Mouse (Mus musculus) midbrain, embryonic 16.5 days (tissue): Measurements from ENCODE around the gene Gsg1l. TPM values are rescaled to one million over a fixed set of nuclear protein-coding genes. Genes with fewer than 3 reads are reported as not detected.

Source experiments
- ATAC-seq: fragments of 200-750 bp; cut with Nextera tagmentation; 2 replicates; pipeline ENCODE4 v1.8.0; 2017; ENCODE audit warnings: moderate TSS enrichment
- H3K27ac ChIP-seq: fragments of 300-500 bp; sonication (generic); 2 replicates; pipeline ENCODE4 v1.5.1; 2014; ENCODE audit warnings: mild to moderate bottlenecking, low read length, mixed read lengths
- H3K27me3 ChIP-seq: fragments of 300-500 bp; sonication (generic); 2 replicates; pipeline ENCODE4 v1.6.1; 2014; ENCODE audit warnings: low read depth, low read length, mixed read lengths; ENCODE audit not compliant: control insufficient read depth, insufficient read depth
- H3K36me3 ChIP-seq: fragments of 300-500 bp; sonication (generic); 2 replicates; pipeline ENCODE4 v1.6.1; 2014; ENCODE audit warnings: mild to moderate bottlenecking, low read length, moderate library complexity, mixed read lengths; ENCODE audit not compliant: control insufficient read depth, insufficient read depth
- H3K4me1 ChIP-seq: fragments of 300-500 bp; sonication (generic); 2 replicates; pipeline ENCODE4 v1.6.1; 2014; ENCODE audit warnings: mild to moderate bottlenecking, low read length, mixed read lengths; ENCODE audit not compliant: control insufficient read depth, insufficient read depth
- H3K4me2 ChIP-seq: fragments of 300-500 bp; sonication (generic); 2 replicates; pipeline ENCODE4 v1.6.1; 2014; ENCODE audit warnings: mild to moderate bottlenecking, low read length, mixed read lengths
- H3K4me3 ChIP-seq: fragments of 300-500 bp; sonication (generic); 2 replicates; pipeline ENCODE4 v1.5.1; 2014; ENCODE audit warnings: low read depth, mild to moderate bottlenecking, low read length, moderate library complexity, mixed read lengths
- H3K9ac ChIP-seq: fragments of 300-500 bp; sonication (generic); 2 replicates; pipeline ENCODE4 v1.6.1; 2014; ENCODE audit warnings: low read depth, low read length, mixed read lengths
- H3K9me3 ChIP-seq: fragments of 300-500 bp; sonication (generic); replicated peaks from 2 replicates; pipeline ENCODE4 v1.6.1; 2014; ENCODE audit warnings: mild to moderate bottlenecking, low read length, mixed read lengths; ENCODE audit not compliant: control insufficient read depth, poor library complexity, severe bottlenecking
- WGBS: fragments of 180-500 bp; shearing (Covaris S2); extraction: QIAGEN DNeasy Blood & Tissue Kit; methylation state at CpG from one replicate; pipeline ENCODE4 v1.1.7; 2014; 5-methylcytosine and 5-hydroxymethylcytosine counted together
- polyA plus RNA-seq: library from polyadenylated mRNA; unstranded; fragments of >200 nt; fragmentation: Nextera tagmentation; extraction: Ambion mirVana; gene quantifications from 2 replicates; pipeline ENCODE4 v1.2.1, GENCODE M21; 2015

Gene Gsg1l
- polyA plus RNA-seq, 1 experiment from 2014 or later: 12.5 TPM

- H3K4me3 ChIP-seq: no peak overlapping the region
- WGBS: 88% methylated on average over 5 of the region's 5 CpGs
- no peak overlapping the region for H3K4me2 ChIP-seq
- no peak for ATAC-seq
- H3K9ac ChIP-seq: no peak overlapping the region
- peaks cover 20% of the 10 kb centered on the region for H3K4me1 ChIP-seq
- no peaks in the 10 kb centered on the region for H3K27me3 ChIP-seq
- no peak overlapping the region for H3K27ac ChIP-seq
- no peaks in the 10 kb centered on the region for H3K36me3 ChIP-seq
- no peaks in the 10 kb centered on the region for H3K9me3 ChIP-seq
Measured at GRCm38 (mm10) chr7:125887761-125888160, 194.4 kb downstream of the Gsg1l start.

DNA sequence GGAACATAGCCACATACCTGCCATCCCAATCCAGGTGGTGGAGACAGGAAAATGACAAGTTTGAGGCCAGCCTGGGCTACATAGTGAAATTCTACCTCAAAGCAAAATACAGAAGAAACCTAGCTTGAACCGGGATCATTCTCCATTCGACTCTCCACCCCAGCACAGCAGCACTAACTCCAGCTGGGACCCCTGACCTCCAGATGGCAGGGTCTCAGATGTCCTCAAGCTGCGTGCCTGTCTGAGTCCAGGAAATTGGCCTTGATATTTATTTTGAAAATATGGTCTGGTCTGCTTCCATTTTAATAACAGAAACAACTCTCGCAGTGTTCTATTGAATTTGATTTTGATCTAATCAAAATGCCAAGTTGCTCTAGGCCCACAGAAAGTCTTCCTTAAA, 195.1 kb downstream of the Gsg1l start:
- Histone ChIP-seq H3K9ac (no peak overlapping the region), H3K4me2 (no peak overlapping the region), H3K9me3 (no peaks in the 10 kb centered on the region), H3K27me3 (no peaks in the 10 kb centered on the region), H3K27ac (no peak overlapping the region), H3K4me1 (peaks cover 20% of the 10 kb centered on the region), H3K4me3 (no peak overlapping the region), H3K36me3 (no peaks in the 10 kb centered on the region)
- 52% methylated on average over 4 of the region's 4 CpGs for WGBS
- ATAC-seq: no peak

GRCm38 (mm10) chr7:125886116-125886680, 196.0 kb downstream of the Gsg1l start:
- no peaks in the 10 kb centered on the region for H3K27me3 ChIP-seq
- H3K4me1 ChIP-seq: peaks cover 20% of the 10 kb centered on the region
- 55% methylated on average over 4 of the region's 4 CpGs for WGBS
- H3K9ac ChIP-seq: no peak overlapping the region
- no peaks in the 10 kb centered on the region for H3K9me3 ChIP-seq
- H3K36me3 ChIP-seq: no peaks in the 10 kb centered on the region
- H3K4me3 ChIP-seq: no peak overlapping the region
- no peak overlapping the region for H3K4me2 ChIP-seq
- H3K27ac ChIP-seq: no peak overlapping the region
- ATAC-seq: peak; percentile 26; the same call in 1 of the 2 replicates

DNA sequence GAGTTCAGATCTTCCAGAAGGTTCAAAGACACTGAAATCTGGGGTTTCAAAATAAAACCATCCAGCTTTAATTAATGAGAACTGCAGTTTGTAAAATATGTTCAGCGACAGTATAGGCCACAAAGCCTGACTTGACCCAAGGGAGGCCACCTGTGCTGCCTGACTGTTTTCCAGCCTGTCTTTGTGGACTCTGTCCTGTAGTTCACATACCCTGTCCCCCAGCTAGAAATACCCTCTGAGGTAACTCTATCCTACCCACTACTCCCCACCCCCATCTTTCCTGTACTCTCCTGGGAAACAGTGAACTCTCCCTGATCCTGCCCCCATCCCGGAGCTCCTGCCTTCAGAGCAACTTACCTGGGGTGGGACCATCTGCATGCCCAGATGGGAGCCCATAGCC, 199.0 kb downstream of the Gsg1l start:
- no peaks in the 10 kb centered on the region for H3K36me3 ChIP-seq
- no peak overlapping the region for H3K27ac ChIP-seq
- H3K4me1 ChIP-seq: peaks cover 16% of the 10 kb centered on the region
- no peak for ATAC-seq
- no peak overlapping the region for H3K9ac ChIP-seq
- H3K9me3 ChIP-seq: no peaks in the 10 kb centered on the region
- no peak overlapping the region for H3K4me2 ChIP-seq
- no peak overlapping the region for H3K4me3 ChIP-seq
- WGBS: 83% methylated on average over 2 of the region's 2 CpGs
- H3K27me3 ChIP-seq: no peaks in the 10 kb centered on the region

DNA sequence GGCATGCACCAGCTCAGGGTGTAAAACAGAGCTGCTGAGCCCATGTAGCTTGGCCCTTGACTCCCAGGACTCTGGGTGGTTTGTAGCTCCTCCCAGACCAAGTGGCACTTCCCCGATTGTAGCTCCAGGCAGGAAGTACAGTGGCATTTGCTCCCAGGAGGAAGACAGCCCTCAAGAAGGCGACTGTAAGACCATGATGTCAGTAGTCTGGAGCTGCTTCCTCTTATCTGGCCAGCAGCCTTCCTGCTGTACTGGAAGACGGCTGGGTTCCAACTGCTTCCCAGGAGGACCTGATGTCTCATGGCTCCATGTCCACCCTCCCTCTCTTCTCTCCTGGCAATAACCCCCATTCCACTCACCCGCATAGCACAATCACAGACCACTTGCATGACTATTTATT, 204.2 kb downstream of the Gsg1l start:
- Histone ChIP-seq H3K9me3 (no peaks in the 10 kb centered on the region), H3K9ac (no peak overlapping the region), H3K4me3 (no peak overlapping the region), H3K4me1 (no peaks in the 10 kb centered on the region), H3K4me2 (no peak overlapping the region), H3K36me3 (no peaks in the 10 kb centered on the region), H3K27me3 (no peaks in the 10 kb centered on the region), H3K27ac (no peak overlapping the region)
- no peak for ATAC-seq
- WGBS: 82% methylated on average over 4 of the region's 4 CpGs

GRCm38 (mm10) chr7:125873971-125874495, 208.2 kb downstream of the Gsg1l start:
- peaks cover 16% of the 10 kb centered on the region for H3K4me1 ChIP-seq
- no peaks in the 10 kb centered on the region for H3K9me3 ChIP-seq
- no peak overlapping the region for H3K4me2 ChIP-seq
- 89% methylated on average over 6 of the region's 6 CpGs for WGBS
- no peaks in the 10 kb centered on the region for H3K27me3 ChIP-seq
- no peaks in the 10 kb centered on the region for H3K36me3 ChIP-seq
- H3K4me3 ChIP-seq: no peak overlapping the region
- 0 out of 2 replicates have a peak, but pooled peaks have one; percentile 4 for ATAC-seq
- H3K9ac ChIP-seq: no peak overlapping the region
- H3K27ac ChIP-seq: no peak overlapping the region

DNA sequence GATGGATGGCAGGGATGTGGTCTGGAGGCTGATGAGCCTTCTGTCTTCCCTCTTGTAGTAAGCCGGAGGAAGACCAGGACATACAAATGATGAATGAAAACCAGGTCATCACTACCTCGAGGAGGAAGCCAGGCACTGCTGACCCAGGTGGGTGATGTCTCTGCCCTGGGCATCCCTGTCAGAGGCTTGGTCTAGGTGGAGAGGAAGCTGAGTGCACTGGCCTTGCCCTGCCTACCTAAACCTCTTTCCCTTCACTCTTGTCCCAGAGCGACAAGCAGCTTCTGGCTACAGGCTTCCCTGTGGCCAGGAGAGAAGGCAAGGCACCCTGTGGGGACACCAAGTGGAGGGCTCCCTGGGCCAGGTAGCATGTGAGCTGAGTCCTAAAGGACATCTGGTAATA, 209.3 kb downstream of the Gsg1l start:
- ATAC-seq: no peak
- Histone ChIP-seq H3K27ac (no peak overlapping the region), H3K4me3 (no peak overlapping the region), H3K9ac (no peak overlapping the region), H3K27me3 (no peaks in the 10 kb centered on the region), H3K4me2 (no peak overlapping the region), H3K9me3 (no peaks in the 10 kb centered on the region), H3K4me1 (peaks cover 16% of the 10 kb centered on the region), H3K36me3 (no peaks in the 10 kb centered on the region)
- 81% methylated on average over 3 of the region's 3 CpGs for WGBS

DNA sequence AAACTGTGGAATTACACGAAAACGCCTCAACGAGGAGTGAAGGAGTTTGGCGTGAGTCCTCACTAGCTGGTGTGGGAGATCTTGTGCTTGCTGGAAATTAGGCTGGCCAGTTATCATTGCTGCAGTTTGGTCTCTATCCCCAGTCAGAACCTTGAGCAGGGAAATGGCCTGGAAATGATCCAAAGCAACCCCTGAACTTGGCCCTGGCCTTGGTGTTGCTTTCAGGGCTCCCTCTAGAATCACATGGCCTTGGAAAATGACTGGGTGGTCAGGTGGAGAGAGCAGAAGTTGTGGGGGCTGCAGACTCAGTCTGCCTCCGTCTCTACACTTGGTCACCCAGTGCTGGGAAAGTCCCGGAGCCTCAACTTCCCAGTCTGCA, 210.0 kb downstream of the Gsg1l start:
- H3K9me3 ChIP-seq: no peaks in the 10 kb centered on the region

DNA sequence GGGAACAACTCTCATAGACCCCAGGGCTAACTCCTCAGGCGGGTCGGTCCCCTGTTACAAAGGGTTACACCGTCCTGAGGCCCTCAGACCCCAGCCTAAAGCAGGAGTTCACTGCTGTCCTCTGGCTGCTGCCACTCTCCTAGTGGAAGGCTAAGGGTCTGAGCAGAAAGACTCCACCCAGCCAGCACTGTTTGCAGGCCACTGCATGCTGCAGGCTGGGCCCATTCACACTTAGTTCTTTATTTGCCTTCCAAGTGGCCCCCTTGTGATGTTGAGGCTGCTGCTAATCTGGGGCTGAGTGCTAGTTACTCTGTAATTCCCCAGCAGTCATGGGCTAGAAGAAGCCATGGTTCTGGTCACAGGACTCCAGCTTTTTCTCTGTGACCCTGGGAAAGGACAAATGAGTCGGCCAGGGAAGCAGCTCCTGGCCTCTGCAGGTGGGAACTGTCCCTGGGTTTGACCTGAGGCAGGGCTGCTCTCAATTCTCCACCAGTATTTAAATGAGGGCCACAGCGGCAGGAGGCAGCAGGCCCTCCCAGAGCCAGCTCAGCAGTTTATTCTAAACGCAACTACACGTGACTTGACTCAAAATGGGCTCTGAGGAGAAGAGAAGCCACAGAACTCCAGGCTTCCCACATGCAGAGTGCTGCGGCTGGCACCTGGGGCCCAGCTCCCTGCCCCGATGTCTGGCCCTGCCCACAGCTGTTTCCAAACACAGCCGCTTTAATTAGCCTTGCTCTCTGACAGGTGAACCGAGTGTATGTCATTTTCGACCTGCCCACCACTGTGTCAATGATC, 210.6 kb downstream of the Gsg1l start:
- Histone ChIP-seq H3K4me2 (no peak overlapping the region), H3K9ac (peak overlapping the region; percentile 15; the same call in 1 of the 2 replicates), H3K27ac (peak overlapping the region; percentile 4), H3K4me3 (no peak overlapping the region), H3K36me3 (no peaks in the 10 kb centered on the region), H3K27me3 (no peaks in the 10 kb centered on the region), H3K4me1 (peaks cover 16% of the 10 kb centered on the region), H3K9me3 (no peaks in the 10 kb centered on the region)
- WGBS: 17% methylated on average over 12 of the region's 12 CpGs
- ATAC-seq: peak; percentile 67

More for the DNA sequence above, 210.0 kb downstream of the Gsg1l start:
- no peak overlapping the region for H3K4me2 ChIP-seq
- no peaks in the 10 kb centered on the region for H3K27me3 ChIP-seq
- WGBS: 46% methylated on average over 6 of the region's 6 CpGs
- H3K27ac ChIP-seq: peak overlapping the region; percentile 4
- H3K4me3 ChIP-seq: no peak overlapping the region
- peak; percentile 15; the same call in 1 of the 2 replicates for ATAC-seq
- H3K36me3 ChIP-seq: no peaks in the 10 kb centered on the region
- H3K4me1 ChIP-seq: peaks cover 16% of the 10 kb centered on the region
- H3K9ac ChIP-seq: no peak overlapping the region
